Mouse (Mus musculus): ENCODE results near the gene Gdpd5. TPM values are rescaled to one million over a fixed set of nuclear protein-coding genes. Genes with fewer than 3 reads are reported as not detected.
A peak's percentile ranks its signal among the peaks of the same experiment; 100 is the strongest.

Gdpd5 gene
- total and polyA plus RNA-seq, 2 experiments from 2014 or later: 28.9 to 35.9 TPM

DNA sequence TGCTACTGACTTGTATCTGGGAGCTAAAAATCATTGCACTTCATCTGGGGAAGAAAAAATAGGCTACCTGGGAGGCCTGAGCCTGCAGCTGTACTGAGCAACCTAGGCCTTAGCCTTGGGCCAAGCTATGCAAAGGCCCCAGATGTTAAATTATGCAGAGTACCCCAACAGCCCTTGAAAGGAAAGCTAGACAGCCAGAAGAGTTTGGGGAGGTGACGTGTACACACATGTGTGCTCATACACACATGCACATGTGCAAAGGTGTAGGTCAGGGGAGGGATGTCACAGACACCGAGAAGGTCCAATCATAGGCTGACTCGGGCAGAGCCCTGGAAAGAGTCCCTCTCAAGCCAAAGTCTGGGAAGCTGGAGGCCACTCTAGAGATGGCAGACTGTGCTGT is 46.8 kb downstream of the Gdpd5 start:
- no peak overlapping the region for H3K4me3 ChIP-seq (ENCODE audit: low read depth, low read length)
- TF ChIP-seq EP300 (IDR thresholded peaks at IDR 0.05; ENCODE audit: low read depth) (no peak), CTCF (IDR thresholded peaks at IDR 0.05; ENCODE audit: low read depth) (no peak)
- H3K9me3 ChIP-seq (replicated peaks; ENCODE audit: control insufficient read depth, low read length): no peaks in the 10 kb centered on the region
- no peak overlapping the region for H3K27ac ChIP-seq (ENCODE audit: low read depth)
- no peak for ATAC-seq (ENCODE audit: insufficient read depth, low read depth)
- WGBS: 82% methylated on average over 3 of the region's 3 CpGs
- H3K4me1 ChIP-seq (ENCODE audit: control insufficient read depth, insufficient read depth): peaks cover 24% of the 10 kb centered on the region
- DNase-seq (ENCODE audit: low spot score): no peak
- no peak overlapping the region for H3K9ac ChIP-seq (replicated peaks; ENCODE audit: low read depth, low read length)
- peaks cover 27% of the 10 kb centered on the region; the same call in 1 of the 2 replicates for H3K36me3 ChIP-seq (replicated peaks; ENCODE audit: control insufficient read depth, insufficient read depth, low read length)
- no peaks in the 10 kb centered on the region for H3K27me3 ChIP-seq (ENCODE audit: control insufficient read depth, insufficient read depth, low read length)
- no peak overlapping the region for H3K4me2 ChIP-seq (ENCODE audit: low read depth, low read length)

DNA sequence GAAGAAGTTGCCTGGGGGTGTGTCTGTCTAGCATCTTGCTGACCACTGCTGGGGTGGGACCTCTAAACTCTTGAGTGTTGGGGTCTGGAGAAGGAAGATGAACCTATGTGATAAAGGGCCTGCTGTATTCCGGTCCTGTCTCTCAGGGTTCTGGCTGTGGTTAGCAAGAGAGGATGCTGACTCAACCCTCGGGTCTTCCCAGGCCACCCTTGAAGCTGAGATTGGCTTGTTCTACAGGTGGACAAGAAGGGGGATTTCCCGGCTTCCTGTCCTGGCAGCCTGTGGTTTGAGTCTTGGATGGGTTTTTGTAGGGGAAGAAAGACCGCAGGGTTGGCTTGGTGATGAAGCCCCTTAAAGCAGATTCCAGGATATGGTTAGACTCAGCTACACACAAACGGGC is 47.6 kb downstream of the Gdpd5 start:
- no peak overlapping the region for H3K4me2 ChIP-seq (ENCODE audit: low read depth, low read length)
- H3K27me3 ChIP-seq (ENCODE audit: control insufficient read depth, insufficient read depth, low read length): no peaks in the 10 kb centered on the region
- DNase-seq (ENCODE audit: low spot score) (no peak), ATAC-seq (ENCODE audit: insufficient read depth, low read depth) (no peak)
- 69% methylated on average over 5 of the region's 5 CpGs for WGBS
- H3K4me3 ChIP-seq (ENCODE audit: low read depth, low read length): no peak overlapping the region
- TF ChIP-seq EP300 (IDR thresholded peaks at IDR 0.05; ENCODE audit: low read depth): no peak
- no peak for TF ChIP-seq CTCF (IDR thresholded peaks at IDR 0.05; ENCODE audit: low read depth)
- H3K36me3 ChIP-seq (replicated peaks; ENCODE audit: control insufficient read depth, insufficient read depth, low read length): peaks cover 27% of the 10 kb centered on the region; the same call in 1 of the 2 replicates
- no peaks in the 10 kb centered on the region for H3K9me3 ChIP-seq (replicated peaks; ENCODE audit: control insufficient read depth, low read length)
- no peak overlapping the region for H3K27ac ChIP-seq (ENCODE audit: low read depth)
- H3K4me1 ChIP-seq (ENCODE audit: control insufficient read depth, insufficient read depth): peaks cover 28% of the 10 kb centered on the region
- H3K9ac ChIP-seq (replicated peaks; ENCODE audit: low read depth, low read length): no peak overlapping the region

DNA sequence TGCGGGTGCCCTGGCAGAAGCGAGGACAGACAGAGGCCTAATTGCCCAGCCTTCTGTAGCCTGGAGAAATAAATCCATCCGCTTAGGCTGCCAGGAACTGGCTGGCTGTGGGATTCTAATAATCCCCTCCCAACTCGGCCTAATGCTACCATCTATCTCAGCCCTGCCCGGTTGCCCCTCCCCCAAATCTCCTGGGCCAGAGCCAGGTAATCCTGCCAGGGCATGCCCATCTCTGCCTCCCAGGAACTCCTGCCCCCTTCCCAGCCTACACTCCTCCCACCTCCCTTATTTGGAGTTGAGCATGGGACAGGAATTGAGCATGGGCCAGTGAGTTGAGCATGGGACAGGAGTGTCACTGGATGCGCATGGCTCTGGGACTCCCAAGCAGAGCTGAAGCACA is 48.6 kb downstream of the Gdpd5 start:
- Histone ChIP-seq H3K27me3 (ENCODE audit: control insufficient read depth, insufficient read depth, low read length) (no peaks in the 10 kb centered on the region), H3K9ac (replicated peaks; ENCODE audit: low read depth, low read length) (no peak overlapping the region), H3K4me3 (ENCODE audit: low read depth, low read length) (no peak overlapping the region), H3K4me2 (ENCODE audit: low read depth, low read length) (no peak overlapping the region), H3K27ac (ENCODE audit: low read depth) (no peak overlapping the region), H3K9me3 (replicated peaks; ENCODE audit: control insufficient read depth, low read length) (no peaks in the 10 kb centered on the region), H3K36me3 (replicated peaks; ENCODE audit: control insufficient read depth, insufficient read depth, low read length) (peaks cover 27% of the 10 kb centered on the region; the same call in 1 of the 2 replicates), H3K4me1 (ENCODE audit: control insufficient read depth, insufficient read depth) (peaks cover 25% of the 10 kb centered on the region)
- TF ChIP-seq CTCF (IDR thresholded peaks at IDR 0.05; ENCODE audit: low read depth) (no peak), EP300 (IDR thresholded peaks at IDR 0.05; ENCODE audit: low read depth) (no peak)
- WGBS: 60% methylated on average over 6 of the region's 6 CpGs
- no peak for DNase-seq (ENCODE audit: low spot score)
- no peak for ATAC-seq (ENCODE audit: insufficient read depth, low read depth)

DNA sequence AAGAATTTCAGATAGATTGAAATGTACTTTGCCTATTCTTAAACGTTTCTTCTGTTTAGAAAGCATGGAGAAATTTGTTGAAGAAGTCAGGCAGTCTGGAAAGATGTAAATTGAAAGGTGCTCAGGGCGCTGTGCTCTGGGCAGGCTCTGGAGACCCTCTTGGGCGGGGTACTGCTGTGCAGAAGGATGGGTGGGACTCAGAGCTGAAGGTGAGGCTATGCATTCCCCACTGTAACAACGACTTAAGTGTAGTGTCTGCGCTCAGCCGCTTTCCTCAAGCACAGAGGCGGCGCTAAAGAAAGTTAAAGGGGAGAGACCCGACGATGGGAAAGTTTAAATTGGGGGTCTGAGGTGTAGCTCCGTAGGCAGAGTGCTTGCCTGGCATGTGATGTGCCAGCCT is 49.0 kb downstream of the Gdpd5 start:
- 77% methylated on average over 11 of the region's 11 CpGs for WGBS
- no peak for ATAC-seq (ENCODE audit: insufficient read depth, low read depth)
- Histone ChIP-seq H3K27me3 (ENCODE audit: control insufficient read depth, insufficient read depth, low read length) (no peaks in the 10 kb centered on the region), H3K4me1 (ENCODE audit: control insufficient read depth, insufficient read depth) (peaks cover 24% of the 10 kb centered on the region), H3K4me3 (ENCODE audit: low read depth, low read length) (no peak overlapping the region), H3K4me2 (ENCODE audit: low read depth, low read length) (no peak overlapping the region), H3K9ac (replicated peaks; ENCODE audit: low read depth, low read length) (no peak overlapping the region), H3K27ac (ENCODE audit: low read depth) (no peak overlapping the region), H3K9me3 (replicated peaks; ENCODE audit: control insufficient read depth, low read length) (no peaks in the 10 kb centered on the region), H3K36me3 (replicated peaks; ENCODE audit: control insufficient read depth, insufficient read depth, low read length) (peaks cover 27% of the 10 kb centered on the region; the same call in 1 of the 2 replicates)
- TF ChIP-seq CTCF (IDR thresholded peaks at IDR 0.05; ENCODE audit: low read depth): no peak
- no peak for TF ChIP-seq EP300 (IDR thresholded peaks at IDR 0.05; ENCODE audit: low read depth)
- no peak for DNase-seq (ENCODE audit: low spot score)

DNA sequence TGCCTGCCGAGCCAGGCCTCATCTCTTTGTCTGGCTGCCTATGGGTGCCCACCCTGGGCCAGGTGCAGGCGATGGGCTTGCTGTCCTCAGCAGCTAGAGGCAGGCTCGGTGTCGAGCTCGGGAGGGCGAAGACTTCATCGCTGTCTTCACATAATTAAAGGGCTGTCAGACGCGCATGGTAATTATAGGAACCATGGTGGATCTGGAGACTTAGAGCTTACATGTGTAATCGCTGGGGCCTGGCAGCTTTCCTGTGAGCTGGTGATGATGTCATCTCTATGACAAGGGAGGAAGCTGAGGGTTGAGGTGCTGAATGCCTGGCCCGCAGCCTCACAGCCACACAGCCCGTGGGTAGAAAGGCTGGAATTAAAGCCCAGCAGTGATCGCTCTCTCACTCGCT is 51.0 kb downstream of the Gdpd5 start:
- Histone ChIP-seq H3K27me3 (ENCODE audit: control insufficient read depth, insufficient read depth, low read length) (no peaks in the 10 kb centered on the region), H3K4me1 (ENCODE audit: control insufficient read depth, insufficient read depth) (peaks cover 24% of the 10 kb centered on the region), H3K9me3 (replicated peaks; ENCODE audit: control insufficient read depth, low read length) (no peaks in the 10 kb centered on the region), H3K27ac (ENCODE audit: low read depth) (peak overlapping the region; percentile 49), H3K4me2 (ENCODE audit: low read depth, low read length) (no peak overlapping the region), H3K9ac (replicated peaks; ENCODE audit: low read depth, low read length) (no peak overlapping the region), H3K4me3 (ENCODE audit: low read depth, low read length) (no peak overlapping the region), H3K36me3 (replicated peaks; ENCODE audit: control insufficient read depth, insufficient read depth, low read length) (peaks cover 15% of the 10 kb centered on the region; the same call in 1 of the 2 replicates)
- peak; percentile 54 for ATAC-seq (ENCODE audit: insufficient read depth, low read depth)
- DNase-seq (ENCODE audit: low spot score): peak; percentile 42
- WGBS: 33% methylated on average over 14 of the region's 14 CpGs
- TF ChIP-seq EP300 (IDR thresholded peaks at IDR 0.05; ENCODE audit: low read depth) (no peak), CTCF (IDR thresholded peaks at IDR 0.05; ENCODE audit: low read depth) (no peak)

DNA sequence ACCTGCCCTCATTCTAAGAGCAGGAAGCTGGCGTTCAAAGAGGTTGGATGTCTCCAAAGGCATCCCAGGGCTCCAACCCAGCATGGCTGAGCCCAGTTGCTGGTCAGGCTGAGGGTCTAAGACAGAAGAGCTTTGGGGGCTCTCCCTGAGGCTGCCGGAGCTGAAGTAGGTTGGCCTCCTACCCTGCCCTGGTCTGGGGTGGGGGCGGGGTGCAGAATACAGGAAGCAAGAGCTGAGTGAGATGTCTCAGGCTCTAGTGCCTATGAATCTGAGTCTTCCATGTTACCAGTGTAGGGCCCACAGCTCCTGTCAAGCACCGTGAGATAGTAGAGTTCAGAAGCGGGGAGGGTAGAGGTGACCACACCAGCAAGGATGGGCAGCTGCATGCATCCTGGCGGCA is 51.6 kb downstream of the Gdpd5 start:
- H3K9ac ChIP-seq (replicated peaks; ENCODE audit: low read depth, low read length): no peak overlapping the region
- ATAC-seq (ENCODE audit: insufficient read depth, low read depth): no peak
- H3K27ac ChIP-seq (ENCODE audit: low read depth): no peak overlapping the region
- H3K9me3 ChIP-seq (replicated peaks; ENCODE audit: control insufficient read depth, low read length): no peaks in the 10 kb centered on the region
- H3K4me3 ChIP-seq (ENCODE audit: low read depth, low read length): no peak overlapping the region
- 80% methylated on average over 6 of the region's 6 CpGs for WGBS
- peaks cover 24% of the 10 kb centered on the region for H3K4me1 ChIP-seq (ENCODE audit: control insufficient read depth, insufficient read depth)
- H3K27me3 ChIP-seq (ENCODE audit: control insufficient read depth, insufficient read depth, low read length): no peaks in the 10 kb centered on the region
- no peak overlapping the region for H3K4me2 ChIP-seq (ENCODE audit: low read depth, low read length)
- no peak for DNase-seq (ENCODE audit: low spot score)
- TF ChIP-seq EP300 (IDR thresholded peaks at IDR 0.05; ENCODE audit: low read depth) (no peak), CTCF (IDR thresholded peaks at IDR 0.05; ENCODE audit: low read depth) (no peak)
- H3K36me3 ChIP-seq (replicated peaks; ENCODE audit: control insufficient read depth, insufficient read depth, low read length): 0 out of 2 replicates have a peak, but pooled peaks cover 10% of the 10 kb centered on the region
